19 mouse cellular contexts compared by ENCODE assay signal in genomic region chr11:117951391-117951790, GRCm38 (mm10). TPM values are rescaled to one million over a fixed set of nuclear protein-coding genes. Genes with fewer than 3 reads are reported as not detected.
DNase-seq lines count a peak whose midpoint lies in the region; ATAC-seq and TF ChIP-seq lines count a peak whose summit lies in the region.
"Had no signal": no experiment of that assay in that cellular context is flagged by ENCODE, and none has a peak within 500 bp of the region (broad histone marks: within the 10 kb centered on the region; RNA-seq: fewer than 3 reads in every experiment).

No protein-coding gene starts in this region.

- ATAC-seq in hindbrain, embryonic 14.5 days (ENCODE audit: low FRiP score), result no peak
- ATAC-seq: forebrain, postnatal 0 days; hindbrain, postnatal 0 days had no signal

- peak overlapping the region; percentile 99 for H3K27ac ChIP-seq in gastrocnemius, adult 2 months
- H3K27ac ChIP-seq in hindbrain, embryonic 10.5 days, result peak overlapping the region; percentile 25; the same call in 1 of the 2 replicates
- no peak overlapping the region for H3K27ac ChIP-seq in hindbrain, embryonic 14.5 days
- H3K27ac ChIP-seq in thymus, adult 2 months (ENCODE audit: control insufficient read depth, insufficient read depth, low read length), result peak overlapping the region; percentile 82; the same call in 1 of the 2 replicates
- H3K27ac ChIP-seq: hindbrain, postnatal 0 days; liver, embryonic 14.5 days; neural tube, embryonic 12.5 days had no signal

- H3K9me3 ChIP-seq in hindbrain, embryonic 10.5 days, result no peaks in the 10 kb centered on the region
- no peaks in the 10 kb centered on the region for H3K9me3 ChIP-seq in hindbrain, embryonic 14.5 days (ENCODE audit: control insufficient read depth, low read length)
- H3K9me3 ChIP-seq: neural tube, embryonic 12.5 days had no signal

- H3K36me3 ChIP-seq in hindbrain, embryonic 10.5 days, result no peaks in the 10 kb centered on the region
- H3K36me3 ChIP-seq in hindbrain, embryonic 14.5 days (replicated peaks; ENCODE audit: control insufficient read depth, insufficient read depth), result no peaks in the 10 kb centered on the region
- H3K36me3 ChIP-seq in thymus, adult 2 months (ENCODE audit: control insufficient read depth, insufficient read depth, low read length), result no peaks in the 10 kb centered on the region
- H3K36me3 ChIP-seq: neural tube, embryonic 12.5 days had no signal

- H3K27me3 ChIP-seq in hindbrain, embryonic 10.5 days (ENCODE audit: insufficient read depth, poor library complexity, severe bottlenecking), result peaks cover 57% of the 10 kb centered on the region
- 0 out of 2 replicates have a peak, but pooled peaks cover 7% of the 10 kb centered on the region for H3K27me3 ChIP-seq in hindbrain, embryonic 14.5 days (ENCODE audit: control insufficient read depth, insufficient read depth, low read length)
- H3K27me3 ChIP-seq in thymus, adult 2 months (ENCODE audit: control insufficient read depth, insufficient read depth, low read length), result no peaks in the 10 kb centered on the region

- 79% methylated on average over 6 of the region's 6 CpGs for WGBS in hindbrain, embryonic 10.5 days
- 83% methylated on average over 6 of the region's 6 CpGs for WGBS in hindbrain, embryonic 14.5 days
- WGBS in thymus, adult 2 months, result 57% methylated on average over 6 of the region's 6 CpGs

- no peak for TF ChIP-seq POLR2A in thymus, adult 2 months (IDR thresholded peaks at IDR 0.05; ENCODE audit: control insufficient read depth, extremely low read depth, insufficient read depth, low read length, poor library complexity)

- no peak overlapping the region for H3K4me2 ChIP-seq in hindbrain, embryonic 14.5 days (replicated peaks)
- H3K4me2 ChIP-seq: lung, embryonic 14.5 days; neural tube, embryonic 12.5 days had no signal

- H3K4me3 ChIP-seq in gastrocnemius, adult 2 months, result no peak overlapping the region
- no peak overlapping the region for H3K4me3 ChIP-seq in hindbrain, embryonic 10.5 days
- no peak overlapping the region for H3K4me3 ChIP-seq in hindbrain, embryonic 14.5 days (replicated peaks; ENCODE audit: low read length)
- H3K4me3 ChIP-seq in thymus, adult 2 months (ENCODE audit: control insufficient read depth, insufficient read depth, low read length), result no peak overlapping the region
- H3K4me3 ChIP-seq: neural tube, embryonic 12.5 days had no signal

- no peak for TF ChIP-seq CTCF in gastrocnemius, adult 2 months (IDR thresholded peaks at IDR 0.05)
- TF ChIP-seq CTCF in thymus, adult 2 months (IDR thresholded peaks at IDR 0.05; ENCODE audit: borderline replicate concordance, control insufficient read depth, extremely low read depth, insufficient read depth, low read length, poor library complexity), result no peak

- no peak overlapping the region for H3K9ac ChIP-seq in hindbrain, embryonic 14.5 days
- H3K9ac ChIP-seq: forebrain, postnatal 0 days; liver, embryonic 14.5 days; lung, embryonic 14.5 days; neural tube, embryonic 12.5 days had no signal

- peak; percentile 65 for DNase-seq in gastrocnemius, adult 2 months
- DNase-seq in gastrocnemius, adult 18-20 months (ENCODE audit: low spot score), result no peak
- no peak for DNase-seq in hindbrain, embryonic 10.5 days (ENCODE audit: low spot score)
- no peak for DNase-seq in hindbrain, embryonic 14.5 days (ENCODE audit: low spot score)
- DNase-seq in thymus, adult 2 months, result peak; percentile 35
- DNase-seq in thymus, postnatal 14 days, result no peak
- no peak for DNase-seq in left cerebral cortex, postnatal 4 days
- no peak for DNase-seq in left cerebral cortex, adult 18-20 months (ENCODE audit: low spot score in 2 of 2)
- DNase-seq: adrenal gland, postnatal 25 days; cerebellum, adult 9-11 months; forebrain, postnatal 0 days; kidney, adult 18-20 months; kidney, postnatal 10 days; lung, embryonic 14.5 days; midbrain, embryonic 14.5 days; right cerebral cortex, postnatal 14 days had no signal

- peaks cover 52% of the 10 kb centered on the region for H3K4me1 ChIP-seq in hindbrain, embryonic 10.5 days (replicated peaks)
- peaks cover 9% of the 10 kb centered on the region for H3K4me1 ChIP-seq in hindbrain, embryonic 14.5 days (replicated peaks; ENCODE audit: control insufficient read depth, insufficient read depth, low read length)
- peaks cover 71% of the 10 kb centered on the region for H3K4me1 ChIP-seq in thymus, adult 2 months (replicated peaks; ENCODE audit: control insufficient read depth, insufficient read depth, low read length)

- intact Hi-C loops in gastrocnemius, adult 2 months (cut with DNase I), result no loop called here
- intact Hi-C loops in left cerebral cortex, postnatal 4 days (cut with DNase I), result no loop called here

RNA-seq across cellular contexts. Expression of gene Socs3, which starts 18.5 kb away (rescaled TPM):
- total RNA-seq in gastrocnemius, adult 2 months (2021), result 10 to 100 TPM in 1 of 2 experiments, 1 to 10 TPM in 1; 1.7 to 10.1 TPM
- total RNA-seq in gastrocnemius, adult 18-20 months (2021), result 1 to 10 TPM; 3.1 to 6.6 TPM
- polyA plus RNA-seq in hindbrain, embryonic 10.5 days (2016; fragmentation: Nextera tagmentation; extraction: Ambion mirVana), result 12.5 and 14.2 TPM in 2 replicates
- polyA plus RNA-seq in hindbrain, embryonic 14.5 days (2014; fragmentation: Nextera tagmentation; extraction: Ambion mirVana), result 2.9 and 3.0 TPM in 2 replicates
- 44.3 and 45.7 TPM in 2 replicates for polyA plus RNA-seq in thymus, adult 2 months (2012; rRNA removed)
- total RNA-seq in left cerebral cortex, postnatal 4 days (2021), result 1 to 10 TPM; 3.8 to 4.1 TPM
- total RNA-seq in left cerebral cortex, adult 18-20 months (2021), result 1 to 10 TPM; 4.5 to 4.9 TPM

RNA-seq across cellular contexts. Expression of gene Pgs1, which starts 34.7 kb away (rescaled TPM):
- 10 to 100 TPM; 17.2 to 18.0 TPM for total RNA-seq in gastrocnemius, adult 2 months (2021)
- 10 to 100 TPM; 17.6 to 18.5 TPM for total RNA-seq in gastrocnemius, adult 18-20 months (2021)
- 46.2 and 51.9 TPM in 2 replicates for polyA plus RNA-seq in hindbrain, embryonic 10.5 days (2016; fragmentation: Nextera tagmentation; extraction: Ambion mirVana)
- polyA plus RNA-seq in hindbrain, embryonic 14.5 days (2014; fragmentation: Nextera tagmentation; extraction: Ambion mirVana), result 48.1 and 56.4 TPM in 2 replicates
- 89.1 and 89.5 TPM in 2 replicates for polyA plus RNA-seq in thymus, adult 2 months (2012; rRNA removed)
- 10 to 100 TPM; 56.9 to 58.6 TPM for total RNA-seq in left cerebral cortex, postnatal 4 days (2021)
- 10 to 100 TPM; 87.1 to 89.0 TPM for total RNA-seq in left cerebral cortex, adult 18-20 months (2021)

Comparison
In these comparisons a context has a peak if more than half of its experiments do, and no peak if none do; other contexts are left out.
1. DNase-seq: peak in gastrocnemius, adult 2 months (single experiment) and thymus, adult 2 months (single experiment); none in gastrocnemius, adult 18-20 months (single experiment), hindbrain, embryonic 10.5 days (single experiment), hindbrain, embryonic 14.5 days (single experiment), thymus, postnatal 14 days (single experiment), left cerebral cortex, postnatal 4 days (single experiment) and left cerebral cortex, adult 18-20 months (0 of 2).